Mouse (Mus musculus) MEL (cell line): Measurements from ENCODE around the gene Ubfd1. TPM values are rescaled to one million over a fixed set of nuclear protein-coding genes. Genes with fewer than 3 reads are reported as not detected.

Source experiments
- DNase-seq: peaks from one replicate; pipeline ENCODE4 v3.0.0; 2011; ENCODE audit warnings: low read depth, low spot score
- H3K27ac ChIP-seq: 2 replicates; pipeline ENCODE4 v1.5.1; 2012; ENCODE audit warnings: low read depth, mild to moderate bottlenecking, control low read depth, low read length, moderate library complexity; ENCODE audit not compliant: control insufficient read depth
- H3K27me3 ChIP-seq, 2 experiments: fragments of 150-350 bp in 1 of 2; sonication (generic) in 1 of 2; 2 replicates each; pipeline ENCODE4 v1.6.1; 2012; ENCODE audit warnings: low read length in 2 of 2, mild to moderate bottlenecking in 2 of 2, improper control_type of control experiment in 1 of 2, moderate library complexity in 1 of 2; ENCODE audit not compliant: insufficient read depth in 2 of 2, control insufficient read depth in 1 of 2
- H3K36me3 ChIP-seq, 2 experiments: 2 replicates each; pipeline ENCODE4 v1.6.1; 2012 to 2014; ENCODE audit warnings: low read length in 2 of 2, improper control_type of control experiment in 1 of 2, inconsistent platforms in 1 of 2, mild to moderate bottlenecking in 1 of 2; ENCODE audit not compliant: insufficient read depth in 2 of 2, control insufficient read depth in 1 of 2
- H3K4me1 ChIP-seq, 2 experiments: fragments of 150-350 bp in 1 of 2; sonication (generic) in 1 of 2; 2 replicates each; pipeline ENCODE4 v1.6.1; 2012; ENCODE audit warnings: low read length in 2 of 2, improper control_type of control experiment in 1 of 2, mild to moderate bottlenecking in 1 of 2; ENCODE audit not compliant: insufficient read depth in 2 of 2, control insufficient read depth in 1 of 2
- H3K4me3 ChIP-seq, 2 experiments: fragments of 150-350 bp in 1 of 2; sonication (generic) in 1 of 2; 2 replicates each; pipeline ENCODE4 v1.5.1; 2012; ENCODE audit warnings: low read depth in 2 of 2, low read length in 2 of 2, mild to moderate bottlenecking in 2 of 2, moderate library complexity in 2 of 2, control low read depth in 1 of 2, improper control_type of control experiment in 1 of 2; ENCODE audit not compliant: control insufficient read depth in 1 of 2, insufficient read depth in 1 of 2
- H3K79me2 ChIP-seq: 2 replicates; pipeline ENCODE4 v1.6.1; 2012; ENCODE audit warnings: mild to moderate bottlenecking, low read length, moderate library complexity; ENCODE audit not compliant: control insufficient read depth, poor library complexity, insufficient read depth
- H3K9ac ChIP-seq: 2 replicates; pipeline ENCODE4 v1.6.1; 2012; ENCODE audit warnings: low read depth, mild to moderate bottlenecking, control low read depth, low read length, moderate library complexity; ENCODE audit not compliant: control insufficient read depth, poor library complexity, severe bottlenecking
- H3K9me3 ChIP-seq: fragments of 150-350 bp; sonication (generic); replicated peaks from 2 replicates; pipeline ENCODE4 v1.6.1; 2012; ENCODE audit warnings: mild to moderate bottlenecking, low read length, improper control_type of control experiment, moderate library complexity; ENCODE audit not compliant: insufficient read depth
- BHLHE40 ChIP-seq: IDR thresholded peaks from 2 replicates; pipeline ENCODE4 v1.6.1; 2012; ENCODE audit warnings: low read depth, mild to moderate bottlenecking, inconsistent platforms, low read length, improper control_type of control experiment, borderline replicate concordance
- CHD1 ChIP-seq: IDR thresholded peaks from 2 replicates; pipeline ENCODE4 v1.6.1; 2012; ENCODE audit warnings: low read depth, mild to moderate bottlenecking, inconsistent platforms, low read length, improper control_type of control experiment
- CTCF ChIP-seq, 3 experiments: IDR thresholded peaks in 2 of 3; conservative IDR thresholded peaks in 1 of 3; 2 replicates each; pipeline ENCODE4 v1.5.1; 2011 to 2012; ENCODE audit warnings: low read length in 3 of 3, low read depth in 2 of 3, mild to moderate bottlenecking in 2 of 3, improper control_type of control experiment in 1 of 3, inconsistent platforms in 1 of 3, mixed read lengths in 1 of 3, moderate library complexity in 1 of 3; ENCODE audit not compliant: control insufficient read depth in 1 of 3, insufficient read depth in 1 of 3, poor library complexity in 1 of 3, severe bottlenecking in 1 of 3
- E2F4 ChIP-seq: IDR thresholded peaks from 2 replicates; pipeline ENCODE4 v1.6.1; 2011; ENCODE audit warnings: low read depth, low read length, improper control_type of control experiment, borderline replicate concordance
- EP300 ChIP-seq, 2 experiments: IDR thresholded peaks; 2 replicates each; pipeline ENCODE4 v1.6.1; 2011; ENCODE audit warnings: improper control_type of control experiment in 2 of 2, low read length in 2 of 2, low read depth in 1 of 2, mild to moderate bottlenecking in 1 of 2
- ETS1 ChIP-seq: IDR thresholded peaks from 2 replicates; pipeline ENCODE4 v1.6.1; 2012; ENCODE audit warnings: low read depth, mild to moderate bottlenecking, inconsistent platforms, low read length, improper control_type of control experiment, moderate library complexity
- GATA1 ChIP-seq: IDR thresholded peaks from 2 replicates; pipeline ENCODE4 v1.6.1; 2011; ENCODE audit warnings: low read depth, low read length, improper control_type of control experiment
- HCFC1 ChIP-seq: IDR thresholded peaks from 2 replicates; pipeline ENCODE4 v1.6.1; 2012; ENCODE audit warnings: low read depth, mild to moderate bottlenecking, inconsistent platforms, low read length, improper control_type of control experiment, moderate library complexity
- JUND ChIP-seq: IDR thresholded peaks from 2 replicates; pipeline ENCODE4 v1.6.1; 2011; ENCODE audit warnings: low read depth, mild to moderate bottlenecking, improper control_type of control experiment, low read length
- KAT2A ChIP-seq: conservative IDR thresholded peaks from 2 replicates; pipeline ENCODE4 v1.6.1; 2012; ENCODE audit warnings: low read depth, low read length, improper control_type of control experiment, inconsistent platforms
- MAX ChIP-seq: IDR thresholded peaks from 2 replicates; pipeline ENCODE4 v1.6.1; 2011; ENCODE audit warnings: low read length, improper control_type of control experiment
- MAZ ChIP-seq: IDR thresholded peaks from 2 replicates; pipeline ENCODE4 v1.6.1; 2012; ENCODE audit warnings: low read depth, mild to moderate bottlenecking, inconsistent platforms, low read length, improper control_type of control experiment
- MEF2A ChIP-seq: IDR thresholded peaks from 2 replicates; pipeline ENCODE4 v1.6.1; 2014; ENCODE audit warnings: low read depth, mild to moderate bottlenecking, inconsistent platforms, low read length, improper control_type of control experiment; ENCODE audit not compliant: poor library complexity, insufficient replicate concordance, severe bottlenecking; ENCODE audit errors: extremely low read depth
- MXI1 ChIP-seq: IDR thresholded peaks from 2 replicates; pipeline ENCODE4 v1.6.1; 2011; ENCODE audit warnings: mild to moderate bottlenecking, low read depth, low read length, improper control_type of control experiment
- MYB ChIP-seq: IDR thresholded peaks from 2 replicates; pipeline ENCODE4 v1.6.1; 2011; ENCODE audit warnings: mild to moderate bottlenecking, low read depth, low read length, improper control_type of control experiment
- MYC ChIP-seq: IDR thresholded peaks from 2 replicates; pipeline ENCODE4 v1.6.1; 2011; ENCODE audit warnings: low read depth, mild to moderate bottlenecking, low read length, improper control_type of control experiment, moderate library complexity
- NELFE ChIP-seq: IDR thresholded peaks from 2 replicates; pipeline ENCODE4 v1.6.1; 2011; ENCODE audit warnings: low read depth, low read length, improper control_type of control experiment
- POLR2A ChIP-seq, 2 experiments: IDR thresholded peaks; 2 replicates each; pipeline ENCODE4 v1.6.1; 2011 to 2012; ENCODE audit warnings: low read length in 2 of 2, mild to moderate bottlenecking in 2 of 2, control low read depth in 1 of 2, improper control_type of control experiment in 1 of 2, low read depth in 1 of 2, moderate library complexity in 1 of 2; ENCODE audit not compliant: control insufficient read depth in 1 of 2, insufficient read depth in 1 of 2, poor library complexity in 1 of 2
- POLR2AphosphoS2 ChIP-seq: IDR thresholded peaks from 2 replicates; pipeline ENCODE4 v1.6.1; 2011; ENCODE audit warnings: low read length, improper control_type of control experiment
- POLR2AphosphoS5 ChIP-seq: IDR thresholded peaks from 2 replicates; pipeline ENCODE4 v1.6.1; 2012; ENCODE audit warnings: low read depth, borderline replicate concordance, mild to moderate bottlenecking, inconsistent platforms, low read length, moderate library complexity, mixed read lengths
- RAD21 ChIP-seq: IDR thresholded peaks from 2 replicates; pipeline ENCODE4 v1.6.1; 2011; ENCODE audit warnings: mild to moderate bottlenecking, low read depth, low read length, improper control_type of control experiment
- RCOR1 ChIP-seq: IDR thresholded peaks from 2 replicates; pipeline ENCODE4 v1.6.1; 2012; ENCODE audit warnings: low read depth, mild to moderate bottlenecking, inconsistent platforms, low read length, improper control_type of control experiment
- SIN3A ChIP-seq: IDR thresholded peaks from 2 replicates; pipeline ENCODE4 v1.6.1; 2012; ENCODE audit warnings: low read length, improper control_type of control experiment, inconsistent platforms
- SMC3 ChIP-seq: IDR thresholded peaks from 2 replicates; pipeline ENCODE4 v1.6.1; 2011; ENCODE audit warnings: low read depth, low read length, improper control_type of control experiment
- TAL1 ChIP-seq: IDR thresholded peaks from 2 replicates; pipeline ENCODE4 v1.6.1; 2012; ENCODE audit warnings: mild to moderate bottlenecking, inconsistent platforms, low read length, moderate library complexity, mixed read lengths
- TBP ChIP-seq: IDR thresholded peaks from 2 replicates; pipeline ENCODE4 v1.8.0; 2011; ENCODE audit warnings: low read depth, low read length, improper control_type of control experiment
- TCF12 ChIP-seq: IDR thresholded peaks from 2 replicates; pipeline ENCODE4 v1.6.1; 2014; ENCODE audit warnings: low read depth, mild to moderate bottlenecking, inconsistent platforms, low read length, improper control_type of control experiment, moderate library complexity
- UBTF ChIP-seq: IDR thresholded peaks from 2 replicates; pipeline ENCODE4 v1.6.1; 2012; ENCODE audit warnings: low read depth, mild to moderate bottlenecking, inconsistent platforms, low read length, improper control_type of control experiment, moderate library complexity, borderline replicate concordance; ENCODE audit not compliant: insufficient read depth
- USF2 ChIP-seq, 2 experiments: IDR thresholded peaks; 2 replicates each; pipeline ENCODE4 v1.6.1; 2011 to 2012; ENCODE audit warnings: improper control_type of control experiment in 2 of 2, low read length in 2 of 2, borderline replicate concordance in 1 of 2, inconsistent platforms in 1 of 2, low read depth in 1 of 2, mild to moderate bottlenecking in 1 of 2; ENCODE audit not compliant: insufficient read depth in 1 of 2
- ZC3H11A ChIP-seq: IDR thresholded peaks from 2 replicates; pipeline ENCODE4 v1.6.1; 2012; ENCODE audit warnings: low read depth, mild to moderate bottlenecking, inconsistent platforms, low read length, improper control_type of control experiment
- ZKSCAN1 ChIP-seq: IDR thresholded peaks from 2 replicates; pipeline ENCODE4 v1.6.1; 2012; ENCODE audit warnings: low read depth, mild to moderate bottlenecking, inconsistent platforms, low read length, improper control_type of control experiment, moderate library complexity
- ZMIZ1 ChIP-seq: IDR thresholded peaks from 2 replicates; pipeline ENCODE4 v1.6.1; 2012; ENCODE audit warnings: low read depth, mild to moderate bottlenecking, inconsistent platforms, low read length, improper control_type of control experiment, moderate library complexity
- ZNF384 ChIP-seq: IDR thresholded peaks from 2 replicates; pipeline ENCODE4 v1.6.1; 2012; ENCODE audit warnings: low read depth, mild to moderate bottlenecking, inconsistent platforms, low read length, improper control_type of control experiment
- polyA plus RNA-seq, 2 experiments: library from polyadenylated mRNA; stranded (reverse) in 1 of 2; unstranded in 1 of 2; fragments of >175 nt in 1 of 2; fragments of >200 nt in 1 of 2; gene quantifications; 2 replicates each; pipeline versions ENCODE4 v1.2.1 to v1.2.4; 2012; ENCODE audit warnings: low replicate concordance in 2 of 2, low read depth in 1 of 2; ENCODE audit not compliant: insufficient read length in 2 of 2, insufficient read depth in 1 of 2, missing spikeins in 1 of 2
- total RNA-seq: library from RNA; depleted of rRNA; stranded (reverse); fragments of 300-350 nt; gene quantifications from 2 replicates; pipeline ENCODE4 v1.2.3, GENCODE M21; 2012

Ubfd1 gene
- total and polyA plus RNA-seq, 3 experiments: 31.2 to 33.8 TPM; not detected in 1

- no peak for TF ChIP-seq RAD21
- peak; percentile 40 for TF ChIP-seq TCF12
- peak; percentile 61 for TF ChIP-seq ZNF384
Observed at GRCm38 (mm10) chr7:122066945-122067516, at the start of gene Ubfd1, which contains the start of gene Ears2 (continued).

DNA sequence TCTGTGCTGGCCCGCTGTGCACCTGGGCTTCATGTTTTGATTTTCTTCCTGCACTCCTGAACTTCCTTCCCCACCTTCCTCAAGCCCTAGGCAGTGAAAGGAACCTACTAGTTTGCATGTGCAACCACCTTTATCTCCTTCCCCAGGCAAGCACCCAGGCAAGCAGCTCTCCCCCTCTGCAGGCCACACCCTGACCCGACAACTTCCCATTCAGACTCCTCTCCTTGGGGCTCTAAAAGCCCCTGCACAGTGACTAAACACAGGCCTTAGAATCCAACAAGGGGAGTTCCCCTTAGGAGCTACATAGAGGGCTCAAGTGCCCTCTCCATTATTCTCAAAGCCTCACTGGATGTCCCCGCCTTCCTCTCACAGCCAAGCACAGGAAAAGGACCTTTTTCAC, 48.7 kb upstream of the Ubfd1 start:
- Histone ChIP-seq H3K27me3 (no peaks in the 10 kb centered on the region), H3K27ac (peak overlapping the region; percentile 70), H3K9me3 (no peaks in the 10 kb centered on the region), H3K36me3 (peaks cover 0 to 33% of the 10 kb centered on the region in 2 experiments; a peak in 2 of 4 replicates), H3K4me1 (peaks cover 19 to 35% of the 10 kb centered on the region in 2 experiments), H3K4me3 (no peak overlapping the region), H3K79me2 (peaks cover 36% of the 10 kb centered on the region), H3K9ac (peak overlapping the region; percentile 18; the same call in 1 of the 2 replicates)
- peak; percentile 90 for DNase-seq
- TF ChIP-seq POLR2A (IDR thresholded peaks at IDR 0.05; ENCODE audit: control insufficient read depth in 1 of 2, insufficient read depth in 1 of 2, low read depth in 1 of 2, low read length in 2 of 2, poor library complexity in 1 of 2) (no peak), MAZ (no peak; the same call in 1 of the 2 replicates), SMC3 (no peak; the same call in 1 of the 2 replicates), TBP (peak; percentile 63; the same call in 1 of the 2 replicates), MYB (no peak), NELFE (no peak), MAX (peak; percentile 58), ZMIZ1 (no peak), TAL1 (peak; percentile 66), BHLHE40 (peak; percentile 92), CHD1 (no peak), CTCF (IDR thresholded peaks at IDR 0.05 in 2 of 3, conservative IDR thresholded peaks at IDR 0.05 in 1 of 3; ENCODE audit: control insufficient read depth in 1 of 3, insufficient read depth in 1 of 3, low read depth in 2 of 3, low read length in 3 of 3, poor library complexity in 1 of 3, severe bottlenecking in 1 of 3) (no peak), SIN3A (peak; percentile 80), GATA1 (peak; percentile 74), MEF2A (no peak), MYC (peak; percentile 63; the same call in 1 of the 2 replicates), HCFC1 (peak; percentile 54; the same call in 1 of the 2 replicates), USF2 (IDR thresholded peaks at IDR 0.05; ENCODE audit: borderline replicate concordance in 1 of 2, insufficient read depth in 1 of 2, low read depth in 1 of 2, low read length in 2 of 2) (no peak), JUND (no peak), MXI1 (peak; percentile 74), EP300 (IDR thresholded peaks at IDR 0.05; ENCODE audit: low read depth in 1 of 2, low read length in 2 of 2) (peak; percentile 70 to 78), ZNF384 (no peak), RCOR1 (peak; percentile 71), UBTF (0 out of 2 replicates have a peak, but pooled peaks have one; percentile 27), POLR2AphosphoS2 (no peak), ZC3H11A (no peak), ZKSCAN1 (no peak), RAD21 (no peak), E2F4 (no peak), ETS1 (peak; percentile 64; the same call in 1 of the 2 replicates), TCF12 (peak; percentile 83), KAT2A (no peak), POLR2AphosphoS5 (no peak)
